Mouse (Mus musculus): ENCODE data around the gene Psmb3.

Psmb3 gene

GRCm38 (mm10) chr11:97668160-97668559 lies 35.0 kb upstream of the Psmb3 start:
- DNase-seq, result no peak

GRCm38 (mm10) chr11:97669268-97669667 lies 33.9 kb upstream of the Psmb3 start:
- DNase-seq, result no peak

- no peak for DNase-seq
Observed at GRCm38 (mm10) chr11:97669829-97670228, 33.4 kb upstream of the Psmb3 start.

GRCm38 (mm10) chr11:97670234-97671176 lies 32.7 kb upstream of the Psmb3 start:
- no peak for DNase-seq

GRCm38 (mm10) chr11:97671177-97671527 lies 32.0 kb upstream of the Psmb3 start:
- no peak for DNase-seq

DNA sequence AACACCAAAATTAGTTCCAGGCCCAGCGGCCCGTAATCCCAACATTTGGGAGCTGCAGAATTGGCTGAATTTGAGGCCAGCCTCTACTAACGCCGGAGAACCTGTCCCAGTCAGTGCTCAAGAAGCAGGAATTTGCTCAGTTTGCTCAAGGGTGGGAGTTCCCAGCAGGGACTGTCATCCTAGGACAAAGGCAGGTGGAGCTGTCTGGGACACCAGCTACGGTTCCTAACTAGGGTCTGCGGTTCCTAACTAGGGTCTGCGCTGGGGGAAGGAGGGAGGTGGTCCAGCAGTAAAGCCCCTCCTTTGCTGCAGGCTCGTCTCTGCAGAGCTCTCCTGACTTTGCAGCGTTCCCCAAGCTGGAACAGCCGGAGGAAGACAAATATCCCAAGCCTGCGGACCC lies 30.1 kb upstream of the Psmb3 start:
- DNase-seq, result no peak

GRCm38 (mm10) chr11:97676050-97676754 lies 27.0 kb upstream of the Psmb3 start:
- no peak for DNase-seq

GRCm38 (mm10) chr11:97677381-97677780 lies 25.8 kb upstream of the Psmb3 start:
- no peak for DNase-seq

- no peak for DNase-seq
Observed at GRCm38 (mm10) chr11:97677842-97678241, 25.4 kb upstream of the Psmb3 start.

GRCm38 (mm10) chr11:97678301-97678700 lies 24.9 kb upstream of the Psmb3 start:
- DNase-seq, result no peak

DNA sequence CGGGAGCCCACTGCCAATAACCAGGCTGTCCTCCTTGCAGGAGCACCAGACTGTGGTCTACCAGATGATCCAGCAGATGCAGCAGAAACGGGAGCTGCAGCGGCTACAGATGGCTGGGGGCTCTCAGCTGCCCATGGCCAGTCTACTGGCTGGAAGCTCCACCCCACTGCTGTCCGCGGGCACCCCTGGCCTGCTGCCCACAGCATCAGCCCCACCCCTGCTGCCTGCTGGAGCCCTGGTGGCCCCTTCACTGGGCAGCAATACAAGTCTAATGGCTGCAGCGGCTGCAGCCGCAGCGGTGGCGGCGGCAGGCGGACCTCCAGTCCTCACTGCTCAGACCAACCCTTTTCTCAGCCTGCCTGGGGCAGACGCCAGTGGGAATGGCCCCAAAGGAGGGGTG lies 22.8 kb upstream of the Psmb3 start:
- DNase-seq, result no peak

DNA sequence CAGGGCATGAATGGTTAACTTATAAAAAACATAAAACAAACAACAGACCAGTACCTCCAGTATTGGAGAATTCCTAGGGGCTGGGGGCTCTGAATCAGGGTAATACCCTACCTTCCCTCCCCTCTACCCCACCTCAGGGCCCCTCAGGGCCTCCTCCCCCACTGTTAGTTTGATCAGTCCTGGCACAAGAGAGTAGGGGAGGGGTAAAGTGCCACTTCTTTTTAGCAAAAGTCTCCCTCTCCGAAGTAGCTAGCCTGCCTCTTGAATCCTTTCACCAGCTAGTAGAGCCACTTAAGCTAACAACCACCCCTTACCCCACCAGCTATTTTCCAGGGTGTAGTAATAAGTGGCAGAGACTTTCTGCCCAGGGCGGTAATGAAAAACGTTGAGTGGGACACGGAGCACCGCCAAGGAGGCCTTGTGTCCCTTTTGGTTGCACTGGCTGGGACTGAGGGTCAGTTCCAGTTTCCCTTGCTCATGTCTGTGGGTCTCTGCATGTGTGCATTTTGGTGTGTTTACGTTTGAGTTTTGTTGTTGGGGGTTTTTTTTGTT lies 20.6 kb upstream of the Psmb3 start:
- no peak for DNase-seq

DNA sequence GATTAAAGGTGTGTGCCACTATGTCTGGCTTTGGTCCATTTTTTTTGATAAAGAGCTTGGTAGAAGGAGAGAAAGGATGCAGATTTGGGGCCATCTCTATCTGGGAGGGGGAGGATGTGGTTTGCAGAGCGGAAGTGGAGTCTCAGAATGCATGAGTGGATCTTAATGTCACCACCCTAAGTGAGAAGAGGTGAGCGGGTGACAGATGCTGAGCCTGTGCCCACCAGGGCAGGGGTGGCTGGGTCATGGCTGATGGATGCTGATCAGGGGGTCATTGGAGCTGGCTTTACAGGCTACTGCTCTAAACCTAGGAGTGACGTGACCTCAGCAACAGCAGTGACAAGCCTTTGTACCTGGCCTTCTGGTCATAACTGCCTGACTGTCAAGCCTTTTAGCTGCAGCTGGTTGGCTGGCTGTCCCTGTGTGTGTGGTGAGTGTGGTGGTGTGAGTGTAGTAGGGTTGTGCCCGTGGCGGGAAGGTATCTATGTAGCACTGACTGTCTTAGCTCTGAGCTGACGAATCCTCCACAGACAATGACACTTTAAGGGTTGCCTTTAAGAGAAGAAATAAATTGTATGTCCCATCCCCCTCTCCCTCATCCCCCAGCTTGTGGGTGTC lies 19.0 kb upstream of the Psmb3 start:
- no peak for DNase-seq

DNA sequence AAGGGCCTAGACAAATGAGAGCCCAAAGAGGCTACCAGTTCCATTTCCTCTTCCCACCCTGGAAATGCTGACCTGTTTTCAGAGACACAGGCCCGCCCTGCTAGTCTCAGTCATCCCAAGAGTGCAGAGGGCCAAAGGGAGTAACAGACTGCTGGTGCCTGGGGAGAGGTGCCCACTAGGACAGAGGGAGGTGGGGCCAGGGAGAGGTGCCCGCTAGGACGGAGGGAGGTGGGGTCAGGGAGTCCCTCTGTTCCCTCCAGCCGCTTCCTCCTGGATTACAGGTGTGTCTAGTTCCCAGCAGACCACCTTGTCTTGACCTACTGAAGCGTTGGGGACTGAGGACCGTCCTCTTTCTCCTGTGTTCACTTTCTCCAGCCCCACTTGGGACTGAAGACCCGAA lies 18.4 kb upstream of the Psmb3 start:
- DNase-seq, result peak; percentile 60

- peak; percentile 95 for DNase-seq
Observed at GRCm38 (mm10) chr11:97685613-97686321, 17.4 kb upstream of the Psmb3 start, which contains the start of gene Cisd3. Gene Cisd3 (plus strand): TSS chr11:97685826.

DNA sequence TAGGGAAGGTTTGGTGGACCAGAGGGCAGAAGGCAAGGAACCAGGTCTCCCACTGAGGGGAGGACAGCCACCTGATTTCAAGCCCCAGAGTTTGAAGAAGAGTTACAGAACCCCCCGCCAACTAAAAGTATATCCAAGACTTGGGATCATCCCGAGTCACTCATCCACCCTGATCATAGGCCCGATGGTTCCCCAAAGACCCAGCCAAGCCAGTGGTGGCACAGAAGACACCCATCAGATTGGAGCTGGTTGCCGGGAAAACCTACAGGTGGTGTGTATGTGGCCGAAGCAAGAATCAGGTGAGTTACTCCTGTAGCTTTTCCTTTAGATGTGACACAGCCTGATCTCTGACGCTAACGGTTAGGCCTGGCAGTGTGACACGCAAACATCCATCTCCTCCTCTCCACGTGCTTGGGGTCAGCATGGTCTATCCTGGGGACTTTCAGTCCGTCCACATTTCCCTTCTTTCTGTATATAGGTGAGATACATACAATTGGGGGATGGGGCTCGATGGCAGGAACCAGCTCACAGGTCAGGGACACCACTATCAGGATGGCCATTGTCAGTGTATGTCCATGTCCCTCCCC lies 16.8 kb upstream of the Psmb3 start:
- DNase-seq, result peak; percentile 59

GRCm38 (mm10) chr11:97687061-97687460 lies 16.1 kb upstream of the Psmb3 start:
- DNase-seq, result no peak

GRCm38 (mm10) chr11:97689861-97690260 lies 13.3 kb upstream of the Psmb3 start:
- peak; percentile 65 for DNase-seq

DNA sequence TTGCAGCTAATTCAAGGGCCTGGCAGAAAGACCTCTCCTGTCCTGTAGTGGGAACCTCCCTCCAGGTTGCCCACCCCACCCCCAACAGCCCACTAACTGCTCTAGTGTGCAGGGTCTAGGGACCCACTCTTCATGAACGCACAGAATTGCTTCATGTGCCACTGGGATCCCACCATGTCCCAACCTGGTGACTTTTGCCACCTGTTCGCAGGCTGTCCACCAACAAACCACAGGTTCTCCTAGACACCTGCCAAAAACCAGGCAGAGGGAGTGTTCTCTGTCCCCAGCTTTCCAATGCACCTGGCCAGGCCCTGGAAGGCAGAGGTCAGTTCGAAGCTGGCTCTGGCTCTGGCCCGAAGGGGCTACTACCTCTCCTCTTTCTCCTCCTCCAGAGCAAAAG lies 8.8 kb upstream of the Psmb3 start:
- DNase-seq, result no peak

DNA sequence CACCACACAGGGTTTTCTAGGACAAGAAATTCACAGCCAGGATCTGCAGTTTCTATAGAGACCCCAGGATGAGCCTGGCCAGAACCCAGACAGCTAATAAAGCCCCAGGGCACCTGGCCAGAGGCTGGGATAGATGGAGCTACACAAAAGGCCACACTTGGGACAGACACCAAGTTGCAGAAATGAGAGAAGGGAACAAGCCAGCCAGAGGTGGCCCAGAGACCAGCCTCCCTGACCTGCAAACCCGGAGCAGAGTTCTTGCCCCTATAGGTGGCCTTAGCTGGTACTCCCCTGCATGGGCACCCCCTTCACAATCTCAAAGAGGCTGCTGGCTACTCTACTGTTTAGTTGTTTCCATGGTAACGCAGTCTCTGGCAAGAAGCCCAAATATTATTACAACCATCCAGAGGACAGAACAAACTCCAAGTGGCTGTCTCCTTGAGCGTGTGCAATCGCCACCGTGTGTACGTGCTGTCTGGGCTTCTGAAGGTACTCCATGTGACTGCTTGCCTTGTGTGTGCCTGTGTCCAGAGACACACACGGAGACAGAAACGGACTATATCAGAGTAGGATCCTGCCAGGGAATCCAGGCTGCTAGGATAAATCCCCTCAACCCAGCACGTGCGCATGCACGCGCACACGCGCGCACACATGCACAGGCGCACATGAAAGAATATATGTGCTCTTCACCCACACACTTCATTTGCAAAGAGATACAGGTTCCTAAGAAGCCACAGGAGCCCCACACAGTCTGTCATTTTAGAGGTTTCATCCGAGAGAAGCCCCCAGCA lies 8.1 kb upstream of the Psmb3 start:
- DNase-seq, result peak; percentile 66

DNA sequence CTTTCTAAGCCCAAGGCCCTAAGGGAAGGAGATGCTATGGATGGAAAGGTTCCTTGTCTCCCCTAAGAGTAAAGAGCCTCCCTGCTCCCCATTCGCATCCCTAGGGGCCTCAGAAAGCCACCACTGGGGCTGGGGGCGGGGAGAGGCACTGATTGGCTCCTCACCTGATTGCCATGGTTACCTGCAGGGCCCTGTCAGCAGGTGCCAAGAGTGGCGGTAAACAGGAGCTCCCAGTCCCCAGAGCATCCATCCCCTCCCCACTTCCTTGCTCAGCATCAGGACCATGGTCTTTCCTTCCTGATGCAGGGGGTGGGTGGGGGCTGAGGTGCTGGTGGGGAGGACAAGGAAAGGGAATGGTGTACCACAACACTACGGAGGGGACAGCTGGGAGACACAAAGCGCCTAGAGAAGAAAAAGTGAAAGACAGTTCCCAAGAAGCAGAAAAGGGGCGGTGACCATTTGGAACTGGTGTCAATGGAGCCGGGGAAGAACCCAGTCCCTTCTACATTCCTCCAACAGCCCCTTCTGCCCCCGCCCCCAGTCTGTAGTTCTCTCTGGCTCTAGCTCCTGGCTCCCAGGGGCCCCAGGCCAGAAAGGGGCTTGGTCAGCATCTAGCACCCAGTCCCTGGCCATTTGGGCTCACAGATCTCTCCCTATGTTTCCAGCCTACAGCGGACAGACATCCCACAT lies 7.3 kb upstream of the Psmb3 start:
- peak; percentile 56 for DNase-seq

Measured in cerebellum, adult 9-11 months (tissue).